Mouse (Mus musculus) forebrain, embryonic 14.5 days (tissue): Measurements from ENCODE around the gene Cfap298. TPM values are rescaled to one million over a fixed set of nuclear protein-coding genes. Genes with fewer than 3 reads are reported as not detected.

ENCODE experiments used
- ATAC-seq: fragments of 200-750 bp; cut with Nextera tagmentation; 2 replicates; pipeline ENCODE4 v1.8.0; 2017; ENCODE audit warnings: mild to moderate bottlenecking, moderate library complexity
- DNase-seq: peaks from one replicate; pipeline ENCODE4 v3.0.0-alpha.2; 2015; ENCODE audit warnings: low spot score
- H3K27ac ChIP-seq: fragments of 300-500 bp; sonication (generic); 2 replicates; pipeline ENCODE4 v1.5.1; 2014; ENCODE audit warnings: low read depth, mild to moderate bottlenecking, control low read depth, low read length, moderate library complexity
- H3K27me3 ChIP-seq: fragments of 300-500 bp; sonication (generic); replicated peaks from 2 replicates; pipeline ENCODE4 v1.6.1; 2014; ENCODE audit warnings: low read length, control low read depth, mixed read lengths; ENCODE audit not compliant: control insufficient read depth, insufficient read depth
- H3K36me3 ChIP-seq: fragments of 300-500 bp; sonication (generic); 2 replicates; pipeline ENCODE4 v1.6.1; 2014; ENCODE audit warnings: low read length, control low read depth; ENCODE audit not compliant: control insufficient read depth, insufficient read depth
- H3K4me1 ChIP-seq: fragments of 300-500 bp; sonication (generic); 2 replicates; pipeline ENCODE4 v1.6.1; 2014; ENCODE audit warnings: antibody characterized with exemption, low read length, control low read depth; ENCODE audit not compliant: control insufficient read depth, insufficient read depth
- H3K4me2 ChIP-seq: fragments of 300-500 bp; sonication (generic); 2 replicates; pipeline ENCODE4 v1.6.1; 2014; ENCODE audit warnings: mild to moderate bottlenecking, control low read depth, low read length
- H3K4me3 ChIP-seq: fragments of 300-500 bp; sonication (generic); 2 replicates; pipeline ENCODE4 v1.5.1; 2014; ENCODE audit warnings: low read depth, low read length, control low read depth
- H3K9ac ChIP-seq: fragments of 300-500 bp; sonication (generic); 2 replicates; pipeline ENCODE4 v1.6.1; 2014; ENCODE audit warnings: mild to moderate bottlenecking, low read length, control low read depth, moderate library complexity
- H3K9me3 ChIP-seq: fragments of 300-500 bp; sonication (generic); replicated peaks from 2 replicates; pipeline ENCODE4 v1.6.1; 2016; ENCODE audit warnings: low read length, control low read depth, mixed read lengths; ENCODE audit not compliant: control insufficient read depth
- WGBS: fragments of 180-500 bp; shearing (Covaris S2); extraction: QIAGEN DNeasy Blood & Tissue Kit; methylation state at CpG from one replicate; pipeline ENCODE4 v1.1.7; 2014; 5-methylcytosine and 5-hydroxymethylcytosine counted together
- polyA plus RNA-seq: library from polyadenylated mRNA; unstranded; fragments of >200 nt; fragmentation: Nextera tagmentation; extraction: Ambion mirVana; gene quantifications from 2 replicates; pipeline ENCODE4 v1.2.1, GENCODE M21; 2014

Gene Cfap298
- polyA plus RNA-seq, 1 experiment from 2014 or later, result 49.0 TPM

DNA sequence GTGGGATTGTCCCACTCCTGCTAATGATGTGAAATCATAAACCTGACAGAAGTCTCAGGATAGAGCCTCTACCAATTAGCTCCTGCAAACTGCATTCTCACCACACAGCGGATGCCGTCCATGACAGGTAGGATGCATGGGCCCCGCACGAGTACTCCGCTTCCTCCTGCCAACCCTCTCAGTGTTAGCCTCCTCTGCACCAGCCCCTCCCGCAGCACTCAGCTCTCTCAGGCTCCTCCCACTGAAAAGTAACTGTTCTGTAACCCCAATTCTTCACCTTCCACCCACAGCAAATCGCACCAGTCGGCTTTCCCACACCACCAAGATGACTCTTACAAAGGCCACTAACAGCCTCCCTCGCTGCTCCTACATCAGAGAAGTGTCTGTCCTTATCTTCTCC is 18.2 kb upstream of the Cfap298 start:
- Histone ChIP-seq H3K27ac (no peak overlapping the region), H3K9ac (no peak overlapping the region), H3K4me1 (no peaks in the 10 kb centered on the region), H3K4me2 (no peak overlapping the region), H3K9me3 (no peaks in the 10 kb centered on the region), H3K4me3 (no peak overlapping the region), H3K27me3 (no peaks in the 10 kb centered on the region), H3K36me3 (peaks cover 63% of the 10 kb centered on the region)
- ATAC-seq, result no peak
- WGBS, result 92% methylated on average over 9 of the region's 9 CpGs
- DNase-seq, result no peak

DNA sequence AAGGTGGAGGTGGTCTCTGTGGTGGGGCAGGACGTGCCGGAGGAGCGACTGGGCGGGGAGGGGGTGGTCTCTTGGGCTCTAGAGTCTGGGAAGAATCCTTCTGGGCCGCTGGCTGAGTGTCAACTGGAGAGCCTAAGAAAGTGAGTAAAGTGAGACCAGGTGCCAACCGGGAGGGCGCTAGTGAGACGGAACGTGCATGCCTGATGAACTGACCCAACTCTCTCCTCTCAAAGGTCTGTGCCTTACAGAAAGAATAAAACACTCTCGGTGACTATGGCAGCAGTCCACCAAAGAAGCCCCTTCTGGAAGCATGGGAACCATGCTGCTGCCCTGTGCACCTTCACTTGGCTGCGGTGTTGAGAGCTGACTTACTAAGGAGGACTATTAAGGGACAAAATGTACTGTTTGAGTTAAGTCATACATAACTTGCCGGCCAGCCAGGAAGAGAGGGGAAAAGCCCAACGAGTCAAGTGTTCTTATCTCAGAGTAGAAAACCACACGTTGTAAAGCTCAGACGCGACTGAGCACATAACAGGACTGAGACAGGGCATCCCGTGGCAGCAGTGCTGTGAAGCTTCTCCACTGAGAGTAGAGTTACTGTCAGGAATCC is 15.5 kb upstream of the Cfap298 start:
- H3K27me3 ChIP-seq, result no peaks in the 10 kb centered on the region
- H3K9ac ChIP-seq, result no peak overlapping the region
- no peak overlapping the region for H3K4me2 ChIP-seq
- no peak for ATAC-seq
- no peak for DNase-seq
- H3K27ac ChIP-seq, result no peak overlapping the region
- 60% methylated on average over 17 of the region's 17 CpGs for WGBS
- H3K9me3 ChIP-seq, result no peaks in the 10 kb centered on the region
- peaks cover 59% of the 10 kb centered on the region for H3K36me3 ChIP-seq
- H3K4me1 ChIP-seq, result no peaks in the 10 kb centered on the region
- H3K4me3 ChIP-seq, result no peak overlapping the region

GRCm38 (mm10) chr16:90946977-90947376 is 12.1 kb upstream of the Cfap298 start:
- H3K4me2 ChIP-seq, result no peak overlapping the region
- no peaks in the 10 kb centered on the region for H3K9me3 ChIP-seq
- H3K27ac ChIP-seq, result no peak overlapping the region
- H3K36me3 ChIP-seq, result peaks cover 72% of the 10 kb centered on the region
- WGBS, result 69% methylated on average over 8 of the region's 8 CpGs
- ATAC-seq, result no peak
- H3K9ac ChIP-seq, result no peak overlapping the region
- no peak overlapping the region for H3K4me3 ChIP-seq
- DNase-seq, result no peak
- H3K4me1 ChIP-seq, result no peaks in the 10 kb centered on the region
- no peaks in the 10 kb centered on the region for H3K27me3 ChIP-seq

DNA sequence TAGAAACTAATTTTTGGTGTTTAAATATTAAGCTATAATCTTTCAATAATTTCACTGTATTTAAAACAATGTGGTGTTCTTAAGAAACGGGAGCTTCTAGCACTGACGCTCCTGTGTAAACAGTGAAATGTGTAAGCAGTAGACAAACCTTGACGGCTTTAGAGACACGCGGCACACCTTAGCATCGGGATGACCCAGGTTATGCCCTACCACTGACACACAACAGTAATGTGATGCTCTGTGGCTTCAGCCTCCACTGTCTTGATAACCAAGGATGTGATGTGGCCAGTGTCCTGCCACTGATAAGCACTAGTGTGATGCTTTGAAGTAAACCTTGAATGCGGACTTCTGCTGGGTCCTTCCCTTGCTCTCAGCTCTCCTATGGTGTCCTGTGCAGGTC is 6.3 kb upstream of the Cfap298 start:
- no peak overlapping the region for H3K4me3 ChIP-seq
- no peaks in the 10 kb centered on the region for H3K4me1 ChIP-seq
- ATAC-seq (no peak), DNase-seq (no peak)
- H3K27ac ChIP-seq, result no peak overlapping the region
- no peaks in the 10 kb centered on the region for H3K27me3 ChIP-seq
- H3K9me3 ChIP-seq, result no peaks in the 10 kb centered on the region
- H3K9ac ChIP-seq, result no peak overlapping the region
- peaks cover 62% of the 10 kb centered on the region for H3K36me3 ChIP-seq
- WGBS, result 97% methylated on average over 7 of the region's 7 CpGs
- H3K4me2 ChIP-seq, result no peak overlapping the region

- H3K4me1 ChIP-seq, result no peaks in the 10 kb centered on the region
- ATAC-seq (peak; percentile 61), DNase-seq (peak; percentile 69)
- H3K4me3 ChIP-seq, result peak overlapping the region; percentile 87
- H3K36me3 ChIP-seq, result peaks cover 19% of the 10 kb centered on the region
- no peaks in the 10 kb centered on the region for H3K9me3 ChIP-seq
- H3K27me3 ChIP-seq, result no peaks in the 10 kb centered on the region
- WGBS, result under 1% methylated on average over 38 of the region's 38 CpGs
- peak overlapping the region; percentile 80 for H3K27ac ChIP-seq
- peak overlapping the region; percentile 75 for H3K4me2 ChIP-seq
- H3K9ac ChIP-seq, result peak overlapping the region; percentile 86
These were observed 674 bp downstream of the Cfap298 start for GRCm38 (mm10) chr16:90934193-90934686.

- DNase-seq (no peak), ATAC-seq (no peak)
- 29% methylated on average over 13 of the region's 13 CpGs for WGBS
- no peaks in the 10 kb centered on the region for H3K27me3 ChIP-seq
- H3K36me3 ChIP-seq, result peaks cover 19% of the 10 kb centered on the region
- H3K4me3 ChIP-seq, result peak overlapping the region; percentile 87
- peak overlapping the region; percentile 75 for H3K4me2 ChIP-seq
- H3K9me3 ChIP-seq, result no peaks in the 10 kb centered on the region
- no peaks in the 10 kb centered on the region for H3K4me1 ChIP-seq
- peak overlapping the region; percentile 80; the same call in 1 of the 2 replicates for H3K27ac ChIP-seq
- H3K9ac ChIP-seq, result peak overlapping the region; percentile 86
These were observed 1.3 kb downstream of the Cfap298 start for GRCm38 (mm10) chr16:90933534-90934176.

DNA sequence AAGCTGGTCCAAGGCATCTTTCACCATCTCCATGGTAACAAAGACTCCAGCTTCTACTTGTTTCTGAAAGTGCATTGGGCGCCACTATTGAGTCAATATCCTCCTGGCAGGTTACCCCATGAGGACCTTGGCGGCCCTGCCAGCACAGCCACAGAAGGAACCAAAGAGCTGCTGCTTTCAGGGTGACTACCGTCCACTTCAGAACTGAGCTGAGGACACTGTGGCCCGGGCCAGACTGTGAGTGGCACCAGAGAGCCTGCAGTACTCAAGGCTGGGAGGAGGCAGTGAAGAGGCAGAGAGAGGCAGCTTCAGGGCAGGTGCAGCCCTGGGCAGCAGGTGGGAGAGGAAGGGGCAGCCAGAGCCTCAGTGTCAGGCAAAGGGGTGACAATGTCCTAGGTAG is 7.5 kb downstream of the Cfap298 start:
- Histone ChIP-seq H3K4me3 (no peak overlapping the region), H3K4me2 (no peak overlapping the region), H3K9ac (no peak overlapping the region), H3K27me3 (no peaks in the 10 kb centered on the region), H3K4me1 (no peaks in the 10 kb centered on the region), H3K27ac (no peak overlapping the region), H3K36me3 (peaks cover 20% of the 10 kb centered on the region), H3K9me3 (no peaks in the 10 kb centered on the region)
- no peak for ATAC-seq
- 90% methylated on average over 4 of the region's 4 CpGs for WGBS
- DNase-seq, result no peak

- ATAC-seq, result peak; percentile 32; the same call in 1 of the 2 replicates
- Histone ChIP-seq H3K4me1 (peaks cover 5% of the 10 kb centered on the region; the same call in 1 of the 2 replicates), H3K4me3 (no peak overlapping the region), H3K9ac (no peak overlapping the region), H3K27ac (no peak overlapping the region), H3K4me2 (no peak overlapping the region), H3K27me3 (no peaks in the 10 kb centered on the region), H3K9me3 (no peaks in the 10 kb centered on the region), H3K36me3 (peaks cover 20% of the 10 kb centered on the region)
- WGBS, result 24% methylated on average over 5 of the region's 5 CpGs
- peak; percentile 77 for DNase-seq
These were observed 9.5 kb downstream of the Cfap298 start for GRCm38 (mm10) chr16:90925461-90925860.
